Mouse (Mus musculus): ENCODE data around the gene Gm10663.

Gene Gm10663

DNA sequence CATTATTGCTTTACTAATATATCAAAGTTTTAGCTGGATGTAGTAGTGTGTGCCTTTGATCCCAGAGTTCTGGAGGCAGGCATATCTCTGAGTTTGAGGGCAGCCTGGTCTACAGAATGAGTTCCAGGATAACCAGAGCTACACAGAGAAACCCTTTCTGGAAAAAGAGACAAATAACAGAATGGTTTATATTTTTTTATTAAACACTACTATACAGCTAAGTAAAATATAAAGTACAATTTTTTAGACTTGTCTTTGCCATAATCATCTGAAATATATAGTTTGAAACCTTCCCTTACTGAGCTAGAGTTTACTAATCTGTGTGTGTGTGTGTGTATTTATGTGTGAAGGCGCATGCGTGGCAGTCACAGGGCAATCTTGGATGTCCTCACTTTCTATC, at the start of gene Gm10663:
Gene Gm10663 (plus strand): TSS at position 301 of the 400 bp plus-strand sequence.
- DNase-seq, result no peak

DNA sequence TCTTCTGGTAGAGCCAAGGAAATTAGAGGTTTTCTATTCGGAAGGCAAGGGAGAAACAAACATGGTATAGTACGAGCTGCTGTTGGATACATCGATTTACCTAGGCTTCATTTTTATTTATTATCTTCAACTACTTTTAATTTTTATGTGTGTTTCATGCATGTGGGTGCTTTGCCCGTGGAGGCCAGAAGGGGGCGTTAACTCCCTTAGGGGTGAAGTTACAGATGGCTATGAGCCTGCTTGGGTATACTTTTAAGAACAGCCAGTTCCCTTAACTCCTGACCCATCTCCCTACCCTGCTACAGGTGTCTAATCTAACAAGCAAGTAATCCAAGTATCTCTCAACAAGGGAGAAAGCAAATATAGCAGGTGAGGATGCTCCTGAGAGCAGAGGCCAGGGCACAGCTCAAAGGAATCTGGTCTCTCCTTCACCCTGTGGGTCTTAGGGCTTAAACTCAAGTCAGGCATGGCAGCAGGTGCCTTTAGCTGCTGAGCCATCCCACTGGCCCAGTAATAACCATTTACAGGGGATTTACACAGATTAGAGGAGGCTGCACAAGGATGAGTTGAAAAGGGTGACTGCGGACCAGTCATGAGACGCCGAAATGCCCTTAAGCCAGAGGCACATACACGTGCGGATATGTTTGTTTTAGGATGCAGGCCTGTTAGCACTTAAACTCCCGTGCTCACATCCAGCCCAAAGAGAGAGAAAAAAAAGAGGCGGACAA, 45.7 kb upstream of the Gm10663 start:
- no peak for DNase-seq

- no peak for DNase-seq
These were observed 45.1 kb upstream of the Gm10663 start for GRCm38 (mm10) chr8:65029776-65030175.

GRCm38 (mm10) chr8:65030735-65031485, 43.9 kb upstream of the Gm10663 start:
- no peak for DNase-seq

DNA sequence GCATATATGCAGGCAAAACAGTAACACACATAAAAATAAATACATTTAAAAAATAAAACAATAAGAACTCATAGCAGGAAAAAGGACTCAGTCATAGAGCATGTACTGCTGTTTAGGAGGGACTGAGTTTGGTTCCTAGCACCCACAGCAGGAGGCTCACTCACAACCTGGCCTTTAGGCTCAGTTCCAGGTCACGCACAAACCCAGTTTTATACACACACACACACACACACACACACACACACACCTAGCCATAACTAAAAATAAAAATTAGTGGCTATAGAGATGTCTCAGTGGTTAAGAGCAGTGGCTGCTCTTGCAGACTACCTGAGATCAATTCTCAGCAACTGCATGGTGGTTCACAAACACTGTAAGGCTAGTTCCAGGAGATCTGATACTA, 42.7 kb upstream of the Gm10663 start:
- DNase-seq, result no peak

DNA sequence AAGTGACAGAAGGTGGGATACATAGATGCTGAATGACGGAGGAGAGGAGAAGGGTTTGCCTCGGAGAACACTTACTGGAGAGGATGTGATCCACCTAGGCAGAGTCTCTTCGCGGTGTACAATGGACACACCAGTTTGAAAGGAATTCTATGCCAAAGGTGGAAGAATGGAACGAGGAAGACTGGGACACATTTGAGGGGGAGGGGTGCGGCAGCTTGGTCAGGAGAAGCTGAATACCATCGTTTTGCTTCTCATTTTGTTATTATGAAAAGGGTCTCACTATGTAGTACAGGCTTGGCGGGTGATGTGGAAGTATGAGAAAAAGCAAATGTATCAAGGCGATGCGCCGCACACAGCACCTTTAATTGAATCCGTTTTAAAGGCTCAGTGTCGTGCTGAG, 41.8 kb upstream of the Gm10663 start:
- DNase-seq, result no peak

- no peak for DNase-seq
These were observed 40.7 kb upstream of the Gm10663 start for GRCm38 (mm10) chr8:65034136-65034535.

GRCm38 (mm10) chr8:65037117-65037533, 37.7 kb upstream of the Gm10663 start, which contains the start of gene Apela:
Apela (minus strand) TSS chr8:65037336.
- DNase-seq, result no peak

DNA sequence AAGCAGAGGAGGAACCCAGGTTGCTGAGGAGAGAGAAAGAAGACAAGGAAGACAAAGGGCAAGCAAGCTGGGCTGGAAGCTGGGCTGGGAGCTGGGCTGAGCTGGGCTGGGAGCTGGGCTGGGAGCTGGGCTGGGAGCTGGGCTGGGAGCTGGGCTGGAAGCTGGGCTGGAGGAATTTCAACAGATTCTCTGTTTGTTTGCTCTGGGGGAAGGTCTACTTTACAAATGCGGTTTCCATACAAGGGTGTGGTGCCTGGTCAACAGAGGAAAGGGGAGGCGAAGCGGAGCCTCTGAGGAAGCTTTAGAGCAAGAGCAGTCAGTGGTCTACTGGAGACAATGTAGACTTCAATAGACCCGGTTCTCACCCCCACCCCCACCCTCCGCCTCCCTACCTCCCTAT, 28.3 kb upstream of the Gm10663 start:
- no peak for DNase-seq

GRCm38 (mm10) chr8:65047193-65047592, 27.6 kb upstream of the Gm10663 start:
- DNase-seq, result no peak

DNA sequence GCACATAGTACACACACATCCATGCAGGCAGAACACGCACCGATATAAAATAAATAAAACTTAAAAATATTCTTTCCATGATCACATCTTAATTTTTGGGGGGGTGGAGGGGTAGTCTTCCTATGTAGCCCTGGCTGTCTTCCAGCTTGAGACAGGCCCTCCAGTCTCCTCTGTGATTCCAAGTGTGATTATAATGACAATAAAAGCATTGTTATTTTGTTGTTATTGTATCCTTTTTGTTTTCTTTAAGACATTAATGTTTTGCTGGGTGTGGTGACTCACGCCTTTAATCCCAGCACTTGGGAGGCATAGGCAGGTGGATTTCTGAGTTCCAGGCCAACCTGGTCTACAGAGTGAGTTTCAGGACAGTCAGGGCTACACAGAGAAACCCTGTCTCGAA, 27.0 kb upstream of the Gm10663 start:
- no peak for DNase-seq

DNA sequence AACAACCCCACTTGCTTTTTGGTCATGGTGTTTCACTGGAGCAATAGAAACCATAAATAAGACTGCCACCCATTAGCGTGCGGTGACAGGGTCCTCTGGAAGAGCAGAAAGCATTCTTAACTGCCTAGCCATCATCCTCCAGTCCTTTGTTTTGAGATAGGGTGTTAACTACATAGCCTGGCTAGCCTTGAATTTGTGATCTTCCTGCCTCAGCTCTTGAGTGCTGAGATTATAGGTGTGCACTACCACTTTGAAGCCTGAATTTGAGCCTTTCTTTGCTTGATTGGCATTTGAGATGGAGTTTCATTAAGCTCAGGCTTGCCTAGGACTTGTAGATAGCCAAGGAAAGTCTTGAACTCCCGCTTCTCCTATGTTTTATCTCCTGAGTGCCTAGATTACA, 21.3 kb upstream of the Gm10663 start:
- DNase-seq, result no peak

GRCm38 (mm10) chr8:65053968-65054367, 20.9 kb upstream of the Gm10663 start:
- DNase-seq, result no peak

DNA sequence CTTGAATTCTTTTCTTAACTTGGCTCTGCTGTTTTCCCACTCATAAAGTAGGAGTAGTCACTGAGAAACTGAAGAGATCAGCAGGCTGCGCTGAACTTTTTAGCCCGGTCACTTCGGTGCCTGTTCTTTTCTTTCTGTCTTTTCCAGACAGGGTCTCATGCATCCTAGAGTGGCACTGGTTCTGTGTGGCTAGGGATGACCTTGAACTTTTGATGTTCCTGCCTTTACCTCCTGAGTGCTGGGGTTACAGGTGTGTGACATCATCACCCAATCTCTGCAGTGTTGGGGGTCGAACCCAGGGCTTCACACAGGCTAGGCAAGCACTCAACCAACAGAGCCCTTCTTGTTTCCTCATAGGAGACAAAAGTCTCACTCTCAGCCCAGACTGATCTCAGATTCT, 18.1 kb upstream of the Gm10663 start:
- no peak for DNase-seq

DNA sequence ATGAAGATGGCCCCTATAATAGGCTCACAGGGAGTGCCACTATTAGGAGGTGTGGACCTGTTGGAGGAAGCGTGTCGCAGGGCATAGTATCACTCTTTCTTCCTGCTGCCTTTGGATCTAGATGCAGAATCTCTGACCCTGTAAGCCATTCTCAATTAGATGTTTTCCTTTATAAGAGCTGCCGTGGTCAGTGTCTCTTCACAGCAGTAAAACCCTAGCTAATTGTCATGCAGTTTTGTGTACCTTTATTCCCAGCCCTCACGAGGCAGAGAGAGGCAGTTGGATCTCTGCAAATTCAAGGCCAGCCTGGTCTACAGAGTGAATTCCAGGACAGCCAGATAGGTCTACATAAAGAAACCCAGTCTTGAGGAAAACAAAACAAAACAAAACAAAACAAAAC, 12.6 kb upstream of the Gm10663 start:
- no peak for DNase-seq

GRCm38 (mm10) chr8:65064071-65064470, 10.8 kb upstream of the Gm10663 start:
- no peak for DNase-seq

DNA sequence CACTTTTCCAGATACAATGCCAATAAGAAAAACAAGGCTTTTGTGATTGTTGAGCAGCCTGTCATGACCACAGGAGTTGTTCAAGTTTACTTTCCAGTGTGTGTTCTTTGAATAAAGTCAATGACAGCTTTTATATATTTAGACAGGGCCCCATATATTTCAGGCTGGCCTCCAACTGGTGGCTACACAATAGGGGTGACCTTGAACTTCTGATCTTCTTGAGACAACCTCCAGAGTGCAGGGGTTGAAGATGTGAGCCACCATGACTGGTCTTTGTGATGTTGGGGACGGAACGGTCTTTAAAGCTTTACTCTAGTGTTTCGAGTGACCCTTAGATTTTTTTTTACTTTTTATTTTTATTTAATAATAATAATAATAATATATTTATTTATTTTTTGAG, 9.2 kb upstream of the Gm10663 start:
- no peak for DNase-seq

GRCm38 (mm10) chr8:65067031-65067430, 7.8 kb upstream of the Gm10663 start:
- DNase-seq, result no peak

- DNase-seq, result no peak
These were observed 7.0 kb upstream of the Gm10663 start for GRCm38 (mm10) chr8:65067694-65068472.

GRCm38 (mm10) chr8:65068473-65068819, 6.4 kb upstream of the Gm10663 start:
- no peak for DNase-seq

- DNase-seq, result no peak
These were observed 3.8 kb upstream of the Gm10663 start for GRCm38 (mm10) chr8:65070996-65071395.

- DNase-seq, result no peak
These were observed 5.9 kb downstream of the Gm10663 start for GRCm38 (mm10) chr8:65080731-65081130.

- DNase-seq, result no peak
These were observed 10.8 kb downstream of the Gm10663 start for GRCm38 (mm10) chr8:65085680-65086079.

GRCm38 (mm10) chr8:65087711-65088110, 12.9 kb downstream of the Gm10663 start:
- no peak for DNase-seq
